Mouse (Mus musculus) adrenal gland, postnatal 10 days (tissue): Measurements from ENCODE around the gene Gm10985. TPM values are rescaled to one million over a fixed set of nuclear protein-coding genes. Genes with fewer than 3 reads are reported as not detected.
A peak's percentile ranks its signal among the peaks of the same experiment; 100 is the strongest.

ENCODE experiments used
- DNase-seq: peaks from one replicate; pipeline ENCODE4 v3.0.0; 2021; ENCODE audit warnings: mixed read lengths
- long read RNA-seq, 2 experiments: library from polyadenylated mRNA; stranded (forward); transcript quantifications; one replicate each; pipeline ENCODE4 v2.0.0; 2021
- total RNA-seq, 2 experiments: library from RNA; stranded (reverse); gene quantifications; 2 replicates each; pipeline ENCODE4 v1.2.3; 2021

Gene Gm10985
- not detected for total RNA-seq
- long read RNA-seq, experiment 1, result 0 reads
- long read RNA-seq, experiment 2, result 0 reads

GRCm38 (mm10) chr3:53844786-53845185, at the start of gene Gm10985:
Gene Gm10985, plus strand, starts transcription at chr3:53845086.
- no peak for DNase-seq

- DNase-seq, result no peak
Measured at GRCm38 (mm10) chr3:53796933-53797332, 48.0 kb upstream of the Gm10985 start.

GRCm38 (mm10) chr3:53799671-53800070, 45.2 kb upstream of the Gm10985 start:
- no peak for DNase-seq

GRCm38 (mm10) chr3:53813421-53813977, 31.4 kb upstream of the Gm10985 start:
- no peak for DNase-seq

GRCm38 (mm10) chr3:53834238-53834637, 10.6 kb upstream of the Gm10985 start:
- no peak for DNase-seq

DNA sequence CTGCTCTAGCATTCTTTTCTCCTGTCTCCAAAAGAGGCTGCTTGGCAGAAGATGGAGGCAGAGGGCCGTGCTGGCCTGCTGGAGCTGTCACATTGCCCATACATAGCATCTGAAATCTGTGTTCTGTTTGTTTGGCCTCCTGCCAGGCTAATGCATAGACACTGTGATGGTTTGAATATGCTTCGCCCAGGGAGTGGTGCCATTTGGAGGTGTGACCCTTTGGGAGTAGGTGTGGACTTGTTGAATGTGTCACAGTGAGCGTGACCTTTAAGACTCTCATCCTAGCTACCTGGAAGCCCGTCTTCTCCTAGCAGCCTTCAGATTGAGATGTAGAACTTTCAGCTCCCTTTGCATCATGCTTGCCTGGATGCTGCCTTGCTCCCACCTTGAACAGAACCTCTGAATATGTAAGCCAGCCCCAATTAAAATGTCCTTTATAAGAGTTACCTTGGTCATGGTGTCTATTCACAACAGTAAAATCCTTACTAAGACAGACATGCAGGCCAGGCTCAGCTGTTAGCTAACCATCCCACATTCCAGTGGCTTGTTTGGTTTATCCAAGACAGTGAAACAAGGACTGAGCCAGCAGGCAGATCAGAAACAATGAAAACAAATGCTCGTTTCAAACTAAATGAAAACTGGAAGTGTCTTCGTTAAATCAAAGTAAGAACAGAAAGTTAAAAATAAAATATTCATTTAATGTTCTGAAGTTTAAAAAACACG, 1.5 kb downstream of the Gm10985 start:
- no peak for DNase-seq

GRCm38 (mm10) chr3:53847726-53848125, 2.8 kb downstream of the Gm10985 start:
- no peak for DNase-seq

GRCm38 (mm10) chr3:53848262-53848661, 3.4 kb downstream of the Gm10985 start:
- DNase-seq, result no peak

DNA sequence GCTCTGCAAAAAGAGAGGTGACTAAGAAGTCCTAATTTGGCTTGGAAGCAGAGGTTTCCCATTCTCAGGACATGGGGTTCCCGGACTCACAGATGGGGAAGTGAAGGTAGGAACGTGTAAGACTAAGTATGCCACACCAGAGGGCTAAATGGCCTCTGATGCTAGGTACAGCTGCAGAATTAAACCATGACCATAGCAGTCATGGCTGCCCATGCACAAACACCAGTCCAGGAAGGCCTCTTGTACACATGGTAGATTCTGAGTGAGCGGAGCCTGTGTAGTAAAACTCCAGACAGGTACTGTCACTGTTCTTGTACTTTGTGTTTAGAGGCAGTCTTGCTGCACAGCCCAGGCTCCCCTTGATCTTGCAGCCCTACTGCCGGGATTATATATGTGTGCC, 9.4 kb downstream of the Gm10985 start:
- DNase-seq, result no peak

DNA sequence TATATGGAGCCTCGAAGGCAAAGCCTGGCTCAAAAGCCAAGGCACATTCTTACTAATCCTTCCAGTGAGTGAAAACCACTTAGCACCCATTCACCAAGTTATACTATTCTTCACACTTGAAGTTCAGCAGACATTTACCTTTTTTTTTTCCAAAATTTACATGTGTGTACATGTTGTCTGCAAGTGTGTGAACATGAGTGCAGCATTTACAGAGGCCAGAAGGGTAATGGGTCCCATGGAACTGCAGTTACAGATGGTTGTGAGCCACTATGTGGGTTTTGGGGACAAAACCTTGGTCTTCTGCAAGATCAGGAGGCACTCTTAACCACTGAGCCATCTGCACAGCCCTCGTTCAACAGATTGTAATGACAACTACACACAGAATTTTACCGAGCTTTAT, 9.9 kb downstream of the Gm10985 start:
- no peak for DNase-seq

DNA sequence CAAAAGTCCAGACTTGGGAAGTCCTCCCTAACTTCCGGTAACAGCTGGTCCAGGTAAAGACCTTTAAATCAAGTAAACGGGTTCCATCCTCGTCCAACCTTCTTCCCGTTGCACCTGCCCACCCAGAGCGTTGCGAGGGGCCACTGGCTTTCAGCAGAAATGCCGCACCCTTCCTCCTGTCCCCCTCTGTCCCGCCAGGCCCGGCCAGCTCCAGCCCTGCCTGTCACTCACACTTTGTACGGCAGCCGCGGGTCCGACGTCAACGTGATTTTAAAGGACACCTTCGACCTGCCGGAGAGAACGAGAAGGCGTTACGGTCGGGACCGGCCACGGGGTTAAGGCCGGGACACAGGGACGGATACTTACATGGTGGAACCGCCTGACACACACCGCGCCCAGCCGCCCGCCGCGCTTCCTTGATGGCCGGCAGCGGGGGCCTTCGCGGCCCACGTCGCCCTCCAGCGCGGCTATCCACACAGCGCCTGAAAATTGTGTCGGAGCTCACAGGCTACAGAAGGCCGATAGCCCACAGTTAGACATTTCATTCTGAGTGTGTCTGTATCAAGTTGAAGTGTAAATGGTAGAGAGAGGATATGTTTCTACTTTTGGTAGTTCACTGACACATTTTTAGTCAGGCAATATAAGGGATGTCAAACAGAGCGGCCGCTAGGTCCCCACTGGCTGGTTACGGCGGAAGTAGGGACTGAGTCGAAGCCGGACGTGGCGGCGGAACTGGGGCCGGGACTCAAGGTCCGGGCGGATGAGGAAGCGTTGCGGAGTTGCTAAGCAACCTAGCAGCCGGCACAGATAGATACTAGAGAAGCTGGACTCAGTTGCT, 18.7 kb downstream of the Gm10985 start, which contains the start of gene Ufm1:
TSS of gene Ufm1 (minus strand) at position 448 of the 838 bp plus-strand sequence.
- peak; percentile 94 for DNase-seq

DNA sequence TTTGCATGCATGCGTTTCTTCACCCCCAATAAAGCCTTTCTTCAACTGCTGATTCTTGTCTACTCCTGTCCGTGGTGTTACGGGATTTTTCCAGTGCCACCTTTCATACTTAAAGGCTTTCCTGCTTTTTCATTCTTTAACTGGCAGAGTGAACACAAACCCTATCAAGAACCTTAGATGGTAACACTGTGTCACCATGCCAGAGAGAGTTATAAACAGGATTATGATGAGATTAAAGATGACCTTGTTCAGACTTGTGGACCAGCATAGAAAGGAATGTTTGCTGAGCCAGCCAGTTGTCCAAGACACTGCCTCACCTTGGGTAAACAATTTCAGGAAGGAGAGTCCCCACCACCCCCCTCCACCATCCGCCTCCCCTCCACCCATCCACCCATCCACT, 23.3 kb downstream of the Gm10985 start:
- DNase-seq, result no peak

DNA sequence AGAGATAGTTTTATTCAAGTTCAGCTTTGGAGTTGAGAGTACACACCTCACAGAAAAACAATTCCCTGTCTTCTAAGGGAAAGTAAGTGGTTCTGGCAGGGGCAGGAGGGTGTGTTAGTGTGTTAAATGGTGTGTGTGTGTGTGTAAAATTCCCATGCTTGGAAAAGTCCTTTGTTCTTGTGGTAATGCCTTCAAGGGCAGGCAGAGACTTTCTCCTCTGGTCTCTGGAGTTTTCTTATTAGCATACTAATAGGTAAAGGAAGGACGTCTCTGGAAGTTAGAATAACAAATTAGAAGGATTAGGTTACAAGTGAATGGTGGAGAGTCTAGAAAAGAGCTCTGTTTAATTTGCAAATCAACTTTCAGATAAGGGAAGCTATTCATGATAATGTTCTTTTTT, 24.4 kb downstream of the Gm10985 start:
- DNase-seq, result no peak

DNA sequence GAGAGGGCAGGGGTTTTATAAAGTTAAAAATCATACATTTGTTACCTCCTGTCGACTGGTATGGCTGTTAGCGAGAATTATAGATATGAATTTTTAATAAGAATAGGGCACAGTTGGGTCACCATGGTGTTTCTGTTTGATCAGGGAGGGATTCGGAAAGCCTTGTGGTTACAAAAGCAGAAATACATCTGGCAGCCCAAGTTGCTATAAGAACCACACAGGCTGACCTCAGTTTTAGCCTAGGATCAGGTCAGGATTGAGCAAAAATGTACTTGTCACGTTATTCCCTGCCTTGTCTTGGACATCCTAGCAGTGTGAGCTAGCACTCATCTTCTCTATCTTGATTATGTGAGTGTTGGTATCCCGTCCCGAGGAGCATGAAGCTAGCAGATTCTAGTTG, 25.6 kb downstream of the Gm10985 start:
- no peak for DNase-seq

DNA sequence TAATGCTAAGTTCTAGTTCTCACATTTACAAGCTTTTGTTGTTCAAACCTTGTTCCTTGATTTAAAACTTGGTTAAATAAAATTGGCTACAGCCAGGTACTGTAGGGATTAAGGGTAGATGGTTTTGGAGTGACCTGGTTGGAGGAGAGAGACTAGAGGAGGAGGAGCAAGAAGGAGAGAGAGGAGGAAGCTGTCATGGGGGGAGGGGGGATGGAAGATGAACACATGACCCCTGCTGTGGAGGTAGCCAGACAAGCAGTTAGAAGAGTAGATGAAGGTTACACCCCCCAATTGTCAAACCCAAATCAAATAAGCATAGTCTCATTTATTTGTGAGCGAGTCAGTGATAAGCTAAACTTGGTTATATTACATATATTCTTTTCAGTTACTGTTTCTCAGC, 26.7 kb downstream of the Gm10985 start:
- no peak for DNase-seq

- DNase-seq, result no peak
Measured at GRCm38 (mm10) chr3:53890619-53891540, 46.0 kb downstream of the Gm10985 start.

Other genes with a start within 250 kb of the Gm10985 start
- gene Frem2, start 187.7 kb upstream of the Gm10985 start, total RNA-seq, result 1 to 10 TPM; 1.4 to 2.3 TPM
- 10 to 100 TPM; 62.1 to 66.0 TPM for gene Ufm1, start 18.7 kb downstream of the Gm10985 start, total RNA-seq